Mouse (Mus musculus): ENCODE measurements around the gene Fam214a.

- TF ChIP-seq CTCF (IDR thresholded peaks at IDR 0.05; ENCODE audit: low read depth, low read length) (peak; percentile 35), POLR2A (IDR thresholded peaks at IDR 0.05; ENCODE audit: extremely low read depth, insufficient read depth, low read length) (no peak)
Observed at GRCm38 (mm10) chr9:74953265-74953958, 728 bp downstream of the Fam214a start.
